Mouse (Mus musculus) left cerebral cortex, adult 18-20 months (tissue): ENCODE measurements around the gene Krt80. TPM values are rescaled to one million over a fixed set of nuclear protein-coding genes. Genes with fewer than 3 reads are reported as not detected.

Source experiments
- DNase-seq, 2 experiments: peaks; one replicate each; pipeline ENCODE4 v3.0.0; 2021 to 2022; ENCODE audit warnings: low spot score in 2 of 2, mixed read lengths in 1 of 2
- total RNA-seq, 2 experiments: library from RNA; stranded (reverse); gene quantifications; 2 replicates each; pipeline ENCODE4 v1.2.3; 2021

Krt80 gene
- total RNA-seq, 2 experiments from 2014 or later: 2.2 to 3.3 TPM

- DNase-seq: no peak
Observed at GRCm38 (mm10) chr15:101375956-101376775, 6.2 kb upstream of the Krt80 start.

- no peak for DNase-seq
Observed at GRCm38 (mm10) chr15:101374879-101375278, 4.9 kb upstream of the Krt80 start.

GRCm38 (mm10) chr15:101373286-101373898 lies 3.4 kb upstream of the Krt80 start:
- peak; percentile 20 to 28 for DNase-seq

GRCm38 (mm10) chr15:101372131-101372977 lies 2.4 kb upstream of the Krt80 start:
- no peak for DNase-seq

- DNase-seq: no peak
Observed at GRCm38 (mm10) chr15:101371141-101371985, 1.4 kb upstream of the Krt80 start.

- no peak for DNase-seq
Observed at GRCm38 (mm10) chr15:101369382-101370100, 421 bp downstream of the Krt80 start.

GRCm38 (mm10) chr15:101368502-101369381 lies 1.2 kb downstream of the Krt80 start:
- DNase-seq: no peak

GRCm38 (mm10) chr15:101368015-101368414 lies 1.9 kb downstream of the Krt80 start:
- no peak for DNase-seq

- DNase-seq: no peak
Observed at GRCm38 (mm10) chr15:101367497-101367896, 2.5 kb downstream of the Krt80 start.

GRCm38 (mm10) chr15:101366926-101367325 lies 3.0 kb downstream of the Krt80 start:
- DNase-seq: no peak

- no peak for DNase-seq
Observed at GRCm38 (mm10) chr15:101366482-101366881, 3.5 kb downstream of the Krt80 start.

GRCm38 (mm10) chr15:101365721-101366120 lies 4.2 kb downstream of the Krt80 start:
- DNase-seq: no peak

- DNase-seq: no peak
Observed at GRCm38 (mm10) chr15:101364891-101365671, 4.9 kb downstream of the Krt80 start.

- no peak for DNase-seq
Observed at GRCm38 (mm10) chr15:101364425-101364824, 5.5 kb downstream of the Krt80 start.

GRCm38 (mm10) chr15:101363933-101364332 lies 6.0 kb downstream of the Krt80 start:
- DNase-seq: no peak

- no peak for DNase-seq
Observed at GRCm38 (mm10) chr15:101362393-101363010, 7.5 kb downstream of the Krt80 start.

GRCm38 (mm10) chr15:101355382-101355786 lies 14.6 kb downstream of the Krt80 start:
- peak in 1 of 2 experiments; percentile 26 for DNase-seq
